Mouse (Mus musculus): ENCODE results near the gene Ptprm. TPM values are rescaled to one million over a fixed set of nuclear protein-coding genes. Genes with fewer than 3 reads are reported as not detected.
A peak's percentile ranks its signal among the peaks of the same experiment; 100 is the strongest.

The Ptprm gene
- 15.4 and 16.3 TPM in 2 replicates for polyA plus RNA-seq (2015; fragmentation: Nextera tagmentation; extraction: Ambion mirVana)

- H3K9me3 ChIP-seq: no peaks in the 10 kb centered on the region
- peak within 1 kb of the TSS; percentile 84 for H3K9ac ChIP-seq
- peak within 1 kb of the TSS; percentile 92 for H3K4me2 ChIP-seq
- peaks cover 25% of the 10 kb centered on the region for H3K27me3 ChIP-seq
- H3K4me1 ChIP-seq (replicated peaks): peaks cover 32% of the 10 kb centered on the region
- ATAC-seq (ENCODE audit: low FRiP score): peak; percentile 96
- H3K36me3 ChIP-seq: no peaks in the 10 kb centered on the region
- peak within 1 kb of the TSS; percentile 70 for H3K4me3 ChIP-seq
- H3K27ac ChIP-seq: peak within 1 kb of the TSS; percentile 84
- under 1% methylated on average over 65 of the region's 73 CpGs for WGBS
Measured at GRCm38 (mm10) chr17:67354451-67355011, at the start of gene Ptprm. Gene Ptprm (minus strand): TSS chr17:67354457.

DNA sequence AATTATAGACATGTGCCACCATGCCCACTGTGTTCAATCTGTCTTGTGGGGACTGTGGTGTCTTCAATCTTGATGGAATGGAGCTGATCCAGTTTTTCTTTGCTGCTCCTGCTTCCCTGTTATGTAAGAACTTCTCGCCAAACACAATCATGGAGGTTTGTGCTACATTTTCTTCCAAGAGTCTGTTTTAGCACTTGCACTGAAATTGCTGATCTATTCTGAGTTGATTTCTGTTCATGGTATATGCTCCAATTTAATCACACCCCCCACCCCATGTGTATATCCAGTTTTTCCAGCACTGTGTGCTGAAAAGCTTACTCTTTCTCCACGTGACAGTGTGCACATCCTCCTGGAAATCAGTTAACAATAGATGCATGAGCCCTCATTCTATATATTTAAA lies 41.9 kb upstream of the Ptprm start:
- Histone ChIP-seq H3K4me1 (replicated peaks) (no peaks in the 10 kb centered on the region), H3K27me3 (no peaks in the 10 kb centered on the region), H3K36me3 (no peaks in the 10 kb centered on the region), H3K9ac (no peak overlapping the region), H3K27ac (no peak overlapping the region), H3K9me3 (no peaks in the 10 kb centered on the region), H3K4me2 (no peak overlapping the region), H3K4me3 (no peak overlapping the region)
- WGBS: 88% methylated on average over 2 of the region's 2 CpGs
- no peak for ATAC-seq (ENCODE audit: low FRiP score)

GRCm38 (mm10) chr17:67390851-67391250 lies 36.6 kb upstream of the Ptprm start:
- H3K4me1 ChIP-seq (replicated peaks): peaks cover 8% of the 10 kb centered on the region
- no peak for ATAC-seq (ENCODE audit: low FRiP score)
- no peak overlapping the region for H3K4me2 ChIP-seq
- H3K9me3 ChIP-seq: no peaks in the 10 kb centered on the region
- WGBS: 71% methylated on average over 5 of the region's 5 CpGs
- H3K4me3 ChIP-seq: no peak overlapping the region
- no peaks in the 10 kb centered on the region for H3K36me3 ChIP-seq
- no peak overlapping the region for H3K9ac ChIP-seq
- no peaks in the 10 kb centered on the region for H3K27me3 ChIP-seq
- peak overlapping the region; percentile 42; the same call in 1 of the 2 replicates for H3K27ac ChIP-seq

- H3K9me3 ChIP-seq: no peaks in the 10 kb centered on the region
- WGBS: 75% methylated on average over 7 of the region's 7 CpGs
- H3K27ac ChIP-seq: no peak overlapping the region
- H3K27me3 ChIP-seq: no peaks in the 10 kb centered on the region
- no peak overlapping the region for H3K9ac ChIP-seq
- H3K4me3 ChIP-seq: no peak overlapping the region
- ATAC-seq (ENCODE audit: low FRiP score): no peak
- peaks cover 8% of the 10 kb centered on the region for H3K4me1 ChIP-seq (replicated peaks)
- no peak overlapping the region for H3K4me2 ChIP-seq
- H3K36me3 ChIP-seq: no peaks in the 10 kb centered on the region
Measured at GRCm38 (mm10) chr17:67388171-67388570, 33.9 kb upstream of the Ptprm start.

GRCm38 (mm10) chr17:67385286-67385685 lies 31.0 kb upstream of the Ptprm start:
- H3K9ac ChIP-seq: no peak overlapping the region
- no peak overlapping the region for H3K4me3 ChIP-seq
- H3K4me1 ChIP-seq (replicated peaks): peaks cover 8% of the 10 kb centered on the region
- no peaks in the 10 kb centered on the region for H3K27me3 ChIP-seq
- no peak overlapping the region for H3K4me2 ChIP-seq
- no peak overlapping the region for H3K27ac ChIP-seq
- no peaks in the 10 kb centered on the region for H3K36me3 ChIP-seq
- no peak for ATAC-seq (ENCODE audit: low FRiP score)
- 50% methylated on average over 6 of the region's 6 CpGs for WGBS
- no peaks in the 10 kb centered on the region for H3K9me3 ChIP-seq

- Histone ChIP-seq H3K4me3 (no peak overlapping the region), H3K9me3 (no peaks in the 10 kb centered on the region), H3K36me3 (no peaks in the 10 kb centered on the region), H3K4me2 (no peak overlapping the region), H3K4me1 (replicated peaks) (peaks cover 6% of the 10 kb centered on the region), H3K27me3 (no peaks in the 10 kb centered on the region), H3K9ac (no peak overlapping the region), H3K27ac (no peak overlapping the region)
- 98% methylated on average over 1 of the region's 1 CpGs for WGBS
- no peak for ATAC-seq (ENCODE audit: low FRiP score)
Measured at GRCm38 (mm10) chr17:67383635-67384034, 29.4 kb upstream of the Ptprm start.

- no peaks in the 10 kb centered on the region for H3K27me3 ChIP-seq
- 91% methylated on average over 5 of the region's 5 CpGs for WGBS
- ATAC-seq (ENCODE audit: low FRiP score): no peak
Measured at GRCm38 (mm10) chr17:67381618-67382017, 27.4 kb upstream of the Ptprm start.

DNA sequence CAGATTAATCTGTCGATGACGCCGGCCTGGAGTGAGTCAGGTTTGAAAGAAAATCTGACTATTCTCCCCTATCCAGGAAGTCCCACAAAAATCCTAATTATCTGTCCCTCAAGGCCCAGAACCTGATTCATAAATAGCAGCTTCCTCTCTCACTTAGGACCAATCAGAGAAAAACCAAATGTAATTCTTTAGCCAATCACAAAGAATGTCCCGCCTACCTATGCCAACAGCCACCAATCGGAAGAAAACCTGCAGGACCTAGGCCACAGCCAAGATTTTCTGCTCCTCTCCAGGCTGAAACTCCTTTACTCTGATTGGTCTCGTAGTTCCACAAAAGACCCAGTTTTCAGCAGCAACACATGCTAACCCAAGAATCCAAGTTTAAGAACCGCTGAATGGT lies 13.6 kb upstream of the Ptprm start:
- 95% methylated on average over 7 of the region's 7 CpGs for WGBS

More at GRCm38 (mm10) chr17:67381618-67382017, 27.4 kb upstream of the Ptprm start:
- H3K4me1 ChIP-seq (replicated peaks): no peaks in the 10 kb centered on the region
- no peak overlapping the region for H3K4me2 ChIP-seq
- no peak overlapping the region for H3K9ac ChIP-seq
- H3K36me3 ChIP-seq: no peaks in the 10 kb centered on the region
- no peak overlapping the region for H3K4me3 ChIP-seq
- no peak overlapping the region for H3K27ac ChIP-seq
- H3K9me3 ChIP-seq: no peaks in the 10 kb centered on the region

GRCm38 (mm10) chr17:67364491-67364890 lies 10.2 kb upstream of the Ptprm start:
- Histone ChIP-seq H3K9me3 (no peaks in the 10 kb centered on the region), H3K27ac (no peak overlapping the region), H3K9ac (no peak overlapping the region), H3K4me2 (no peak overlapping the region), H3K4me3 (no peak overlapping the region), H3K4me1 (replicated peaks) (0 out of 2 replicates have a peak, but pooled peaks cover 3% of the 10 kb centered on the region), H3K36me3 (no peaks in the 10 kb centered on the region), H3K27me3 (0 out of 2 replicates have a peak, but pooled peaks cover 3% of the 10 kb centered on the region)
- ATAC-seq (ENCODE audit: low FRiP score): no peak
- WGBS: 71% methylated on average over 1 of the region's 1 CpGs

More for the DNA sequence above, 13.6 kb upstream of the Ptprm start:
- Histone ChIP-seq H3K4me3 (no peak overlapping the region), H3K9me3 (no peaks in the 10 kb centered on the region), H3K27me3 (0 out of 2 replicates have a peak, but pooled peaks cover 3% of the 10 kb centered on the region), H3K4me1 (replicated peaks) (no peaks in the 10 kb centered on the region), H3K36me3 (no peaks in the 10 kb centered on the region), H3K9ac (no peak overlapping the region), H3K27ac (no peak overlapping the region), H3K4me2 (no peak overlapping the region)
- no peak for ATAC-seq (ENCODE audit: low FRiP score)

GRCm38 (mm10) chr17:67363377-67364070 lies 9.3 kb upstream of the Ptprm start:
- WGBS: 86% methylated on average over 11 of the region's 11 CpGs

DNA sequence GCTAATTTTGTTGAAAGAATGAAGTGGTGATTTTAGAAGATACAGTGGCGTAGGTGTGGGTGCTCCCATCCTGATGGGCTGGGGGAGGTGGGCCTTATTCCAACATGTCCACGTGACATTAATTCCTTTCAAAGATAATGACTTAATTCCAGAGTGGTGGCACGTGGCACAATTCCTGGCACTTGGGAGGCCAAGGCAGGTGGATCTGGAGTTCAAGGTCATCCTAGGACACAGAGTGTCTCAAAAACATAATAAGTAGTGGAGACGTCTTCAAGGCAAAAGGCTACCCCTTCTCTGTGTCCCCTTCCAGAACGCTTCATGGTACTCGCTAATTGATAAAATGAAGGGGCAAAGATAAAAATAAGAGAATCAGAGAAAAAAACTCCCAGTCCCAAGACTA lies 7.9 kb upstream of the Ptprm start:
- Histone ChIP-seq H3K9me3 (no peaks in the 10 kb centered on the region), H3K4me1 (replicated peaks) (0 out of 2 replicates have a peak, but pooled peaks cover 3% of the 10 kb centered on the region), H3K27me3 (peaks cover 6% of the 10 kb centered on the region; the same call in 1 of the 2 replicates), H3K4me3 (no peak overlapping the region), H3K9ac (no peak overlapping the region), H3K27ac (no peak overlapping the region), H3K36me3 (no peaks in the 10 kb centered on the region), H3K4me2 (no peak overlapping the region)
- 92% methylated on average over 6 of the region's 6 CpGs for WGBS
- ATAC-seq (ENCODE audit: low FRiP score): no peak

More at GRCm38 (mm10) chr17:67363377-67364070, 9.3 kb upstream of the Ptprm start:
- H3K4me2 ChIP-seq: no peak overlapping the region
- H3K9ac ChIP-seq: no peak overlapping the region
- no peak for ATAC-seq (ENCODE audit: low FRiP score)
- H3K36me3 ChIP-seq: no peaks in the 10 kb centered on the region
- H3K9me3 ChIP-seq: no peaks in the 10 kb centered on the region
- H3K27me3 ChIP-seq: peaks cover 3% of the 10 kb centered on the region; the same call in 1 of the 2 replicates
- no peak overlapping the region for H3K27ac ChIP-seq
- 0 out of 2 replicates have a peak, but pooled peaks cover 3% of the 10 kb centered on the region for H3K4me1 ChIP-seq (replicated peaks)
- H3K4me3 ChIP-seq: no peak overlapping the region

DNA sequence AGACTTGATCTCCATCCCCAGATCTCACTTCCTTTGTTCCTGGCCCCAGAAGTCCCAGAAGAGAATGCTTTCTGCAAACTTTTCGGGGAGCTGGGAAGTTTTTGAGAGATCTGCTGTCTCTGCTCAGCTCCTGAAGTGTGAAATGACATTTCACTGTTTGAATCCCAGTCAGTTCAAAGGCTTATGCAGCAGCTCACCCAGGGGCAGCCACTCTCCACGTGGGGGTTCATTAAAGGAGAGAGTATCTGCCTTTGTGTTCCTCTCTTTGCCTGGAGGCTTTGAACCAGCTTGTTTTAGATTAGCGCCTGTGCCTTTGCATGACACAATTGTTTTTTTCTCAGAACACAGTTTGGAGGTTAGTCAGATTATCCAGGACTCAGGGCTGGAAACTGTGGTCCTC lies 6.3 kb upstream of the Ptprm start:
- ATAC-seq (ENCODE audit: low FRiP score): no peak
- Histone ChIP-seq H3K4me2 (no peak overlapping the region), H3K9ac (no peak overlapping the region), H3K4me1 (replicated peaks) (peaks cover 4% of the 10 kb centered on the region; the same call in 1 of the 2 replicates), H3K4me3 (no peak overlapping the region), H3K27me3 (peaks cover 13% of the 10 kb centered on the region), H3K27ac (no peak overlapping the region), H3K36me3 (no peaks in the 10 kb centered on the region), H3K9me3 (no peaks in the 10 kb centered on the region)
- WGBS: 5% methylated on average over 3 of the region's 3 CpGs

All from hindbrain, embryonic 13.5 days (tissue).